Mouse (Mus musculus): ENCODE results near the gene Emilin1. TPM values are rescaled to one million over a fixed set of nuclear protein-coding genes. Genes with fewer than 3 reads are reported as not detected.

Gene Emilin1
- total RNA-seq, 2 experiments from 2014 or later = 60.0 to 63.4 TPM

DNA sequence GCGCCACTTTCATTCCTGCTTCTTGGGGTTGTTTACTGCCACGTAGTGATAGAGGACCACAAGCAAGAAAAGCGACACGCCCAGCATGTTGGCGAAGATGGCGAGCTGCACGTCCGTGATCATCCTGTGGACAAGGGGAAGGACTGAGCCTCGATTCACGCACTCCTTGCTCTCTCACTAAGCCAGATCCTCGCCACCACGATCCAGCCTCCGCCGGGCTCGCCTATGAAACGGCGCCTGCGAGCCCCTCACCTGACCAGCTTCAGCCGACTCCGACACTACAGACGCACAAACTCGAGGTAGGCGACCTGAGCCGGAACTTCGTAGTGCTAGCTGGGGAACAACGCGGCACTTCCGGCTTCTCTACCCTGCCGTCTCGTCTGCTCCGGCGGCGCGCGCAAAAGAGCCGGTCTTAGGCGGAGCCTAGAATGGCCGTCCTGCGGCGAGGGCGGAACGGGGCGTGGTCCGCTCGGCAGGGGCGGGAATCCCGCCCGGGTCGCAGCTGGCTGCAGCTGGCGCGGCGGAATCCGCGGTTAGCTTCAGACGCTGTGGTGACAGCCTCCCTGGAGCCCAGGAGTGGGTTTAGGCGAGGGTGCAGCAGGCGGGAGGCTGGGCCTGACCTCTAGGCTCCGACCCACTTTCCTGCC is 5.7 kb upstream of the Emilin1 start, which contains the start of gene Ost4:
TSS of gene Ost4 (minus strand) at position 376 of the 647 bp plus-strand sequence.
- peak; percentile 99 for DNase-seq

DNA sequence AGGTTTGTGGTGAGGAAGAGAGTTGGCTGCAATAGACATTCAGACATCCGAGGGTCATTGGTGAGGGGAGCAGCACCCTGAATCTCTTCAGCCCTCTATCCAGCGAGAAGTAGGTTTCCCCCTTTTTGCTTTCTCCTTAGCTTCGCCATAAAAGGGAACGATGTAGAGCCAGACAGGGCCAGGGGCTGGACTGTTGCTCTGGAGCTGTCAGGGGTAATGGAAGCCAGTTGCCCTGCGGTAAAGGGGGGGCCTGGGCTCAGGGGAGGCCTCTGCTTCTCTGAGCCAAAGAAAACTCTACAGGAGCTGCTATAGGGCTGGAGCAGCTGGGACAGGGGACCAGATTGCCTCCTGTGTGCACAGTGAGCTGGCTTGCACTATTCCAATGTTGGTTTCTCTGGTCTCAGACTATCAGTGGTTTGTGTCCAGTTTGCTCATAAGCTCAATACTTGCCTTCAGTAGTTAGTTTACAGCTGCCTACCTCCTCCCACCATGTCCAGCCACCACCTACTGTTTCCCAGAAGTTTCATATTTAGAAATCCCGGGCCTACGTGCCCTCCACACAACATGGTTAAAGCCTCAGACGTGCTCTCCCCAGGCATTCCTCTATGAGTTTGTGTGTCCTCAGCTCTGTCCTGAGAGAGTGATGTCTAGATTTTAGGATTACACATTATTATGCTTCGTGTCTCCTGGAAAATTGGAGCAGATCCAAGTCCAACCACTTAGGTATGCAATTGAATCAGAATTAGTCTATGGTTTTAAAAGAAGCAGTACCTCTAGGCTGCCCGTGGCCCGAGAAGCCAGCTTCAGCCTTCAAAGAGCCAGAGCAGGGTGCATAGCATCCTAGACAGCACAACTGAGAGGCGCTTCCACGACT is 4.5 kb upstream of the Emilin1 start:
- DNase-seq = no peak

DNA sequence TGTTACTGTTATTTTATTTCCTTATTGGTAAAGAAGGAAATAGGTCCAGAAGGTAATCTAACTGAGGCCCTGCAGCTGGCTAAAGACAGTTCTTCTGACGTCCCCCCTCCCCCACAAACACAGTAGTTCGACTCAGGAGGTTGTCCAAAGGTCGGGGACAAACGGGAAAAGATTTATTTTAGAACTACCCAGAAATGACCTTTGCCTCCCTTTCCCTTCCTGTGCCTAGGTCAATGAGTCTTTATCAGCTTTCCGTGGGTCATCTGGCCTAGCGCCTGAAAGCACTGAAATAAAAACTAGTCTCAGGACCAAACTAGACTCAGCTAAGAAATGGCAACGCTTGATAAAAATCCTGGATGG is 3.9 kb upstream of the Emilin1 start:
- no peak for DNase-seq

DNA sequence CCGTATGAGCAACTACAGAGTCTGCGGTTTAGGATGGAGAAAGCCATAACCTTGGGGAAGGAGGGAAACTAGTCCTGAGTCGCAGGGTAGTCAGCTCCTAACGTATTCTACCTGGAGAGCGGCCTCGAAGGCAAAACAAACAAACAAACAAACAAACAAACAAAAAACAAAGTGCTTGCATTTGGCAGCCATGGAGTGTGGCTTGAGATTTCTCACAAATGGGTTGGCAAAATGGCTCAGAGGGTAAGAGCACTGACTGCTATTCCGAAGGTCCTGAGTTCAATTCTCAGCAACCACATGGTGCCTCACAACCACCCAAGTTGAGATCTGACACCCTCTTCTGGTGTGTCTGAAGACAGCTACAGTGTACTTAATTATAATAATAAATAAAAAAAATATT is 3.3 kb upstream of the Emilin1 start:
- DNase-seq = no peak

DNA sequence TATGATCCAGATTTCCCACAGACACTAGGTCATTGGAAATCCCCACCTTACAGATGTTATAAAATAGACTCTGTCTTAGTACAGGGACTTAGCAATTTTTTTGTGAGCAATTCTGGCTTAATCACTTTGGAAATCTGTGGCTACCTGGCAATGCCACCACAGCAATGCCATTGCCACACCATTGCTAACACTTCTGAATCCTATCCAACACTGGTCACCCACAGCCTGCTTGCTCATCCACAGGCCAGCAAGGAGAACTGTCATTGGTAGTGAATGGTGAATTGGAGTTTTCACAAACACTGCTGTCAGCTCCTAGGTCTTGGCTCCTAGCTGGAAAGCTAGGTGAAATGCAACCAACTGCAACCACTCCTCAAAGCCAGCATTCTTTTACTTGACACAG is 2.7 kb upstream of the Emilin1 start:
- no peak for DNase-seq

DNA sequence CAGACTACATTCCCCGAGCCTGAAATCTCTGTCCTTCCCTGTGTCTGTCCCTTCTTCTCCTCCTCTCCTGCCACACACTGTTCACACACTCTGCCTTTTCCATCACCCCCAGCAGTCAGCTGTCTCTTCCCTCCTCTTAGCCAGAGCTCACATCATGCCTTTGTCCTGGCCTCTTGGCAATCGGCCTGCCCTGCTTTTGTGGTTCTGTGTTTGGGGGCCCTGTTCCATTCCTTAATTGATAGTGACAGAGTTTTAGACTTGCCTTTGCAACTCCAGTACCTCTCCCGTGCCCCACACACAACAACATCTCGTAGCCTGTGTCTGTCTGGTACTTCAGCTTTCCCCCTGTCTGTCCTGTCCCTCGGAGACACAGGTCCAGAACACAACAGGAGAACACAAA is 1.0 kb upstream of the Emilin1 start:
- DNase-seq = no peak

DNA sequence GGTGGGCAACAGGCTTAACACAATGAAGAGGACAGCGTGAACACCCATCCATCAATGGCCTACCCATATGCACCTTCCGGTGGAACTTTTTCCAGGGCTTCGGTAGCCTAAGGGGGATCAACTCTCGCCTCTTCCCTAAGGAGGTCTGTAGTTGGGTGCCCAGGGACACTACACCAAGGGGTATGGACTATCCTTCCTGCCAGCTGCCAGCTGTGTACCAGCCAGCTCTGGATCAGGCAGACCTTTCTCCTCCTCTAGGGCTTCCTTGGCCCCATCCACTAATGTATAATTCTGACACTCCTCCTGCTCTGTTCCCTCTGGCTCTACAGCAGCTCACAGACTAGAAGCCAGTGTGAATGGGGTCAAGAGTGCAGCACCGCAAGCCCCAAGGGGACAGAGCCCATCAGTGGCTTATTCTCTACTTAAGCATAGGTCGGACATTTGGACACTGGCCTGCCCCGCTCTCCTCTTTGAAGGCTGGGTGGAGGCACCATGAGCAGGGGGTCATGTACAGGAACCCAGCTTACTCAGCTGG is 966 bp downstream of the Emilin1 start:
- no peak for DNase-seq

DNA sequence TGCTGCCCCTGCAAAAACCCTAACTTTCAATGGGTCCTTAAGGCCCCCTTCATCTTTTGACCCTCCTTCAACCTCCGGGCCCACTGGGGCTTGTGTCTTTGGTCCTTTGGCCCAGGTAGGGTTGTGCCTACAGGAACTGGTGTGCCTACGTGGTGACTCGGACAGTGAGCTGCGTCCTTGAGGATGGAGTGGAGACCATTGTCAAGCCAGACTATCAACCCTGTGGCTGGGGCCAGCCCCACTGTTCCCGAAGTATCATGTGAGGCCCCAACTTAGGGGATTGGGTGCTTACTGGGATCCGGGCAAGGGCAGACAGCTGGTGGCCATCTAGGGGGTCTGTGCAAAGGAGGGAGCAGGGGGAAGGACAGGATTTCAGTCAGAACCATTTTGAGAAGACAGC is 1.6 kb downstream of the Emilin1 start:
- no peak for DNase-seq

DNA sequence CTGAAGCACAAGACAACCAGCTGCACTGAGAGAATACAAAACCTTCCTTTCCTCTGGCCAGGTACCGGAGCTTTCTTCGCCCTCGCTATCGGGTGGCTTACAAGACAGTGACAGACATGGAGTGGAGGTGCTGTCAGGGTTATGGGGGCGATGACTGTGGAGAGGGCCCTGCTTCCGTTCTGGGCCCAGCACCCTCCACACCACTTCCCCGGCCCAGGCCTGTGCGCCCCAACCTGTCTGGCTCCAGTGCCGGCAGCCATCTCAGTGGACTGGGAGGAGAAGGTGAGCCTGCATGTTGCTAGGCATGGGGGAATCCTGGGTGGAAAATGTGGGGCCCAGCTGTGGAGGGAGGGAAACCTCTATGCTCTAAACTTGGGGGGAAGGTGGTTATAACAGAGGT is 2.3 kb downstream of the Emilin1 start:
- no peak for DNase-seq

DNA sequence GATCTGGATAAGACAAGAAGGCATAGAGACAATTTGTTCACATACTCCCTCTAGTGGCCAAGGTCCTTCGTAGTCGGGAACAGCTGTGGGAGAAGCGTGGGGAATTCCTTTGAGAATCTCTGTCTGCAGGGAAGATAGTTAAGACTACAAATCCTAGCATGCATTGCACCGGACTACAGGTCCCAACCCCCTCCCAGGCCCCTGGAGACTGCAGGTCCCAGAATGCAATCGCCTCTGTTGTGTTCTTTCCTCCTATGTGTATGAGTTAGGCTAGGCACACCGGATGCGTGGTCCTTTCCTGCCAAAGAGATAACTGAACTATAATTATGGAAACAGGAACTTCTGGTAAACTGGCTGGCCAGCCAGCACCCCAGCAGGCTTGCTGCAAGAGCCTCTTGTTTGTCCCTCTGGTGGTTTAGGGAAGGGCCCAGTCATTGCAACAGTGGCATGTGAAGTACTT is 2.8 kb downstream of the Emilin1 start:
- DNase-seq = peak; percentile 89

DNA sequence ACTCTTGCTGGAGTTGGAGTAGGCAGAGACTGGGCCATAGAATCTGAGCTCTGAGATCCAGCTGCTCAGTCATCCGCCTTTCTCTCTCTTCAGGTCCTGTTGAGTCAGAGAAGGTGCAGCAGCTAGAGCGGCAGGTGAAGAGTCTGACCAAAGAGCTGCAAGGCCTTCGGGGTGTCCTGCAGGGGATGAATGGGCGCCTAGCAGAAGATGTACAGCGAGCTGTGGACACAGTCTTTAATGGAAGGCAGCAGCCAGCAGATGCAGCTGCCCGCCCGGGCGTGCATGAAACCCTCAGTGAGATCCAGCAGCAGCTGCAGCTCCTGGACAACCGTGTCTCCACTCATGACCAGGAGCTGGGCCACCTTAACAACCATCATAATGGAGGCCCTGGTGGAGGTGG is 3.6 kb downstream of the Emilin1 start:
- no peak for DNase-seq

DNA sequence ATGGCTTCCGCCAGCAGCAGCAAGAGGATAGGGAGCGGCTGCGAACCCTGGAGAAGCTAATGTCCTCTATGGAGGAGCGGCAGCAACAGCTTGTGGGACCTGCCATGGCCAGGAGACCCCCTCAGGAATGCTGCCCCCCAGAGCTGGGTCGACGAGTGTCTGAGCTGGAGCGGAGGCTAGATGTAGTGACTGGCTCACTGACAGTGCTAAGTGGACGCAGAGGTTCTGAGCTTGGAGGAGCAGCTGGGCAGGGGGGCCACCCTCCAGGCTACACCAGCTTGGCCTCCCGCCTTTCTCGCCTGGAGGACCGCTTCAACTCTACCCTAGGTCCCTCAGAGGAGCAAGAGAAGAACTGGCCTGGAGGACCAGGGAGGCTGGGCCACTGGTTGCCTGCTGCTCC is 4.1 kb downstream of the Emilin1 start:
- DNase-seq = no peak

DNA sequence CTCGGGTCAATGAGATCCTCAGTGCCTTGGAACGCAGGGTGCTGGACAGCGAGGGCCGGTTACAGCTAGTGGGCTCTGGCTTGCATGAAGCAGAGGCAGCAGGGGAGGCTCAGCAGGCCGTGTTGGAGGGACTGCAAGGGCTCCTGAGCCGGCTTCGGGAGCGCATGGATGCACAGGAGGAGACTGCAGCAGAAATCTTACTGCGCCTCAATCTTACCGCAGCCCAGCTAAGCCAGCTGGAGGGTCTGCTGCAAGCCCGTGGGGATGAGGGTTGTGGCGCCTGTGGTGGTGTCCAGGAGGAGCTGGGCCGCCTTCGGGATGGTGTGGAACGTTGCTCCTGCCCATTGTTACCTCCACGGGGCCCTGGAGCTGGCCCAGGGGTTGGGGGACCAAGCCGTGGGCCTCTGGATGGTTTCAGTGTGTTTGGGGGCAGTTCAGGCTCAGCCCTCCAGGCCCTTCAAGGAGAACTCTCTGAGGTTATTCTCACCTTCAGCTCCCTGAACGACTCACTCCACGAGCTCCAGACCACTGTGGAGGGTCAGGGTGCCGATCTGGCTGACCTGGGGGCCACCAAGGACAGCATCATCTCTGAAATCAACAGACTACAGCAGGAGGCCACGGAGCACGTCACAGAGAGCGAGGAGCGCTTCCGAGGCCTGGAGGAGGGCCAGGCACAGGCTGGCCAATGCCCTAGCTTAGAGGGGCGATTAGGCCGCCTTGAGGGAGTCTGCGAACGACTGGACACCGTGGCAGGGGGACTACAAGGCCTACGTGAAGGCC is 4.9 kb downstream of the Emilin1 start:
- DNase-seq = no peak

DNA sequence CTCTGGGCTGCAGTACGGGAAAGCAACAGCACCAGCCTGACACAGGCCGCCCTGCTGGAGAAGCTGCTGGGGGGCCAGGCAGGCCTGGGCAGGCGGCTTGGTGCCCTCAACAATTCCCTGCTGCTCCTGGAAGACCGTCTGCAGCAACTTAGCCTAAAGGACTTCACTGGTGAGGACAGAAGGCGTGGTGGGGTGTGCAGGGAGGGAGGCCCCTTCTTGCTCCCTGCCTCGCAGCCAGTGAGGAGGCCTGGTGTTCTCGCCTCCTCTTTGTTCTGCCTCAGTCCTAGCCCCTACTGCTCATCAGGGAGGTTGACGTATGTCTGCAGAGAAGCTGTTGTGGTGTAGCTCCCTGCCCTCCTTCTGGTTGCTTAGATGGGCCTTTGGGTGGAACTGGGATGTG is 5.5 kb downstream of the Emilin1 start:
- DNase-seq = no peak

DNA sequence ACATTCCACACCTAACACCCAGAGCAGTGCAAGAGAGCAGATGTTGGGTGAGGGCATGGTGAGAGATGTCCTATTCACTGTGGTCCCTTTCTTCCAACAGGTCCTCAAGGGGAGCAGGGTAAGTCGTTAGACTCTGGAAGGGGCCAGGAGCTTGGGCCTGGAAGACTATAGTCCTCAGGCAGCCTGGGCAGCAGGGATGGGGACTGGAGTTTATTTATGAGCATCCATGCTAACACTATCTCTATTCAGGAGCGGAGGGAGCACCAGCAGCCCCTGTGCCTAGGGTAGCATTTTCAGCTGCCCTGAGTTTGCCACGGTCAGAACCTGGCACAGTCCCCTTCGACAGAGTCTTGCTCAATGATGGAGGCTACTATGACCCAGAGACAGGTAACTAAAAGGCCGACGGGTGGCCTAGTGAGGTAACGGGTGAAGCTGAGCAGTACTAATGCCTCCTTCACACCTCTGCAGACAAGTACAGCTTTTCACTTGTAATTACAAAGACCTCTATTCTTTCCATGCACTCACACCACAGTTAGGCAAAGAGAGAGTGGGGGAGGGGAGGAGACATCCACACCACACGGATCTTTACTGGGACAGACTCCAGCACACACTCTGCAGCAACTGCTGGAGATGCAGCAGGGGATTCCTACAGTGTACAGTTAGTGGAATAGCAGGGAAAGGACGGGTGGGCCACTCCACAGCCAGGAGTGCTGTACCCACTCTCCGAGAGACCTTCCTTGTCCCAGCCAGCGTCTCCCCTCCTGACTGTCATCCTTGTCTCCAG is 6.8 kb downstream of the Emilin1 start:
- no peak for DNase-seq

DNA sequence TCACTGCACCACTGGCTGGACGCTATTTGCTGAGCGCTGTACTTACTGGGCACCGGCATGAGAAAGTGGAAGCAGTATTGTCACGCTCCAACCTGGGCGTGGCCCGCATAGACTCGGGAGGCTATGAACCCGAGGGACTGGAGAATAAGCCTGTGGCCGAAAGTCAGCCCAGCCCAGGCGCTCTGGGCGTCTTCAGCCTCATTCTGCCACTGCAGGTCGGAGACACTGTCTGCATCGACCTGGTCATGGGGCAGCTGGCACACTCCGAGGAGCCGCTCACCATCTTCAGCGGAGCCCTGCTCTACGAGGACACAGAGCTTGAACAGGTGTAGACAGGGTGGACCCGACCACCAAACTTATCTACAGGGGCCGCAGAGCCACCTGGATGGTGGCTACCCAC is 7.4 kb downstream of the Emilin1 start:
- no peak for DNase-seq

DNA sequence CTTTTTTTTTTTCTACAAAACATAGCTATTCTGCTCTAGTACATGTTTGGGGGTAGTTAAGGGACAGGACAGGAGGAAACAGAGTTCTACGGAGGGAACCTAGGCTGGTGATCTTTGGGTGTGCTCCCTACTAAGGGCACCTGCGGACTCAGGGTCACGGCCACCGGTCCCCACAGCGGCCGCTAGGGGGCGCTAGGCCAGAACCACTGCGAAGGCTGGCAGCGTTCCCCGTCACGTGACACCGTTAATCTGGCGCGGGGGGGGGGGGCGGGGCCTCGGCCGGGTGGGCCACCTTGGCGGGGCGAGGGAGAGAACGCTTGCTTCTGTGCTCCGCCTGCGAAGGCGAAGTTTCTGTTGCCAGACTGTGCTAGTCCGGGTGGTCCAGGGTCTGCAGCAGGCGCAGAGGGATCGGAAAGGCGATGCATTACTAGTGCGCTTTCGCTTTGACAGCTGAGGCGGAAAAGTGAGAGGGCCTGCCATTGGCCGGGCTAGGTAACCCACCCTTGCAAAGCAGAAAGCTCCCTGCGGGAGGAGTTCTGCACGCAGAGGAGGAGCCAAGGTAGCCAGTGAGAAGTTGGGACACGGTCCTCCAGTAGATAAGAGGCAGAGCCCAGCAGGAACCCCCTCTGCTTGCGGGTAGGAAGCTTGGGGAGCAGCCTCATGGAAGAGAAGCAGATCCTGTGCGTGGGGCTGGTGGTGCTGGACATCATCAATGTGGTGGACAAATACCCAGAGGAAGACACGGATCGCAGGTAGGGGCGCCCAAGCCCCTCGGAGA is 8.2 kb downstream of the Emilin1 start, which contains the start of gene Khk:
TSS of gene Khk (plus strand) at position 176 of the 778 bp plus-strand sequence.
- peak; percentile 96 for DNase-seq

DNA sequence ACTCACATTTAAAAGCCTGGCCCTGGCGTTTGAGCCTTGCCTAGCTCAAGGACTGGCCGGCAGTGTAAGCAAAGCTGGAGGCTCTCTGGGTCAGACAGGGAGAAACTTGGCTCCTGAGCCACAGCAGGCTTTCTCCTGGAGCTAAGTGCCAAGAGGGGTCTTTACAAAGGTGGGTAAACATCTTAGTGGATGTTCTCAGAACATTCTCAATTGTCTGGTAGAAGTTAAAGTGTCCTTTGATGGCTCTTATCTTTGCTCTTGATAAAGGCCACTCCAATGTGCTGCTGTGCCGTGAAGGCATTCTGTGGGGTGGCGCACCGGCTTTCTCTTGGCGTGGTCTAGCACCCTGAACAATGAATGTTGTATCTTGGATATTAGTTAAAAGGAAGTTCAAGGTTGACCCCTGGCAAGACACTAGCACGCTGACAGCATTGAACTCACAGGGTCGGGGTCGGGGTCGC is 9.4 kb downstream of the Emilin1 start:
- no peak for DNase-seq

DNA sequence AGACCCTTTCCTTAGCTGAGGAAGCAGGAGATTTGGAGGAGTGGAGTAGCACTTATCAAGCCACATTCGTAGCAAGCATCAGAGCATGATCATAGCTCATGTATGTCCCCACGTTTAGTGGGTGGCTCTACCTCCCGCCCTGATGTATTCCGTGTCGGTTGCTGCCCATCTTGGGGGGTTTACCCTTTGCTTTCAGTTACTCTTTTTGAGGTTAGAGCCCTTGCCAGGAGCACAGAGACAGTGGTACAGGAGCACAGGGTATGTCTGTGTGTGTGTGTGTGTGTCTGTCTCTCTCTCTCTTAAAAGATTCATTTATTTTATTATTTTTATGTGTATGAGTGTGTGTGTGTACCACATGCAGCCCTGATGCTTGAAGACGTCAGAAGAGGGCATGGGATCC is 9.9 kb downstream of the Emilin1 start:
- DNase-seq = no peak

DNA sequence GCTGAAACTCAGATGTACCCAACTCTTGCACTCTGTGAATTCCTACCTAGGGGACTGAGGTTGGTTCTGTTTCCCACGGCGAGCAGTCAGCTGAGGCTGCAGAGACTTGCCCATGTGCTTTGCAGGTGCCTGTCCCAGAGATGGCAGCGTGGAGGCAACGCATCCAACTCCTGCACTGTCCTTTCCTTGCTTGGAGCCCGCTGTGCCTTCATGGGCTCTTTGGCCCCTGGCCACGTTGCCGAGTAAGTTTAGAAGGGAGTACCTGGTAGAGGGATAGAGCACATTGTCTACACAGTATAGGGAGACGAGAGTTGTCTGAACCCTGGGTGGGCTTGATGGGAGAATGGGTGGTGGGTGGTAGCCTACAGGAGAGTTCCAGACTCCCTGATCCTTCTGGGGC is 11.4 kb downstream of the Emilin1 start:
- no peak for DNase-seq

DNA sequence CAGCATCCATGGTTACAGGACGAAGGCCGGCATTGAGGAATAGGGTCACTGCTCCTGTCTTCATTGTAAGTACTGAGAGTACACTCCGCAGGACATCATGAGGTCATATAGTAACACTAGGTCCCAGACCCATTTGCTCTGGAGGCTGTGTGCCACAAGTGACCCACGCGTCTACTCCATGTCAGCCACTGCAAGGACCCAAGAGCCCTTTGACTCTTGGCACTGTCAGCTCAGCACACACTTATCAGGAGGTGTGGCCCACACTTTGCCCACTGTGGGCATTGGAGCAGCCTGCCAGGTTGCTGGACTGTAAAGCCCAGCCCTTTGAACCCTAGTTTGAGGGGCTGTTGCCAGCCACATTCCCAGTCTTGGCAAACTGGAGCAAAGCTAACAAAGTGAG is 12.0 kb downstream of the Emilin1 start:
- no peak for DNase-seq
